Mouse (Mus musculus): Measurements from ENCODE around the gene Fam186a. TPM values are rescaled to one million over a fixed set of nuclear protein-coding genes. Genes with fewer than 3 reads are reported as not detected.

Gene Fam186a
- total RNA-seq, 2 experiments from 2014 or later, result 0.03 to 0.20 TPM

Other genes with a start within 250 kb of the Fam186a start
- 100 to 1,000 TPM; 415 to 536 TPM for gene Gpd1, start 249.5 kb downstream of the Fam186a start, total RNA-seq (2021)
- 100 to 1,000 TPM; 171 to 172 TPM for gene Cox14, start 241.4 kb downstream of the Fam186a start, total RNA-seq (2021)
- gene Cers5, start 194.2 kb downstream of the Fam186a start, total RNA-seq (2021), result 1 to 10 TPM; 4.0 to 6.1 TPM
- gene Lima1, start 91.6 kb downstream of the Fam186a start, total RNA-seq (2021), result 10 to 100 TPM; 10.9 to 12.0 TPM
- gene Larp4, start 3.0 kb upstream of the Fam186a start, total RNA-seq (2021), result 10 to 100 TPM; 43.2 to 43.5 TPM
- gene Dip2b, start 71.6 kb upstream of the Fam186a start, total RNA-seq (2021), result 1 to 10 TPM; 7.4 to 7.7 TPM

Data from gastrocnemius, postnatal 25 days (tissue).